Mouse (Mus musculus): ENCODE data around the gene Zfp518a.

DNA sequence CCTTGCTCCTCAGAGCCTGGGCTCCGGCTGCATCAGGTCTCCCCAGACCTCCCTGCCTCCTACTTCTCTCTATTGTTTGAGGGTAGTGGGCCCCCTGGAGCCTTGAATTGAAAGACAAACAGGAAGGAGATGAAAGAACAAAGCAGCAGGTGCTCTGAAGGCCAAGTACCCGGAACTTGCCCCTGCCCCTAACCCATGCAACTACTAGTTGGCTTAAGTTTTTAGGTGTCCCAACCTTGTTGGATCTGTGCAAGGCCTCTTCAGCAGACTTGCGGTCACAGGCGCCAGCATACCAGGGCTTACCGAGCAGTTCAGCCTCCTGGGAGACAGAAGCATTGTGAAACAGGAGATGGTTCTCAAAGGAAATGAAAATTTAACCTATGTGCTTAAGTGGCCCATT is 41.5 kb downstream of the Zfp518a start:
- TF ChIP-seq CTCF (IDR thresholded peaks at IDR 0.05; ENCODE audit: low read depth) (no peak), EP300 (optimal IDR thresholded peaks at IDR 0.05) (no peak)

All from stomach, postnatal 0 days (tissue).